Mouse (Mus musculus) T-helper 17 cell (primary cell): ENCODE data around the gene AL607142.1.

ENCODE experiments used
- in situ Hi-C, 2 experiments: fragments of 300-600 bp; cut with MboI, MseI; formaldehyde crosslinking; loops; 1 replicate in 1 of 2; 2 replicates in 1 of 2; pipeline ENCODE4 v1.15.1; 2025; ENCODE audit warnings: high pct_unique_total_duplicates in 2 of 2

The AL607142.1 gene

GRCm38 (mm10) chr4:120064696-120065095 lies at the start of gene AL607142.1:
Gene AL607142.1, plus strand, starts transcription at chr4:120064996.
- in situ Hi-C loops = loop anchor here (5.0 to 10.0 kb wide), 3 partner anchors 102 to 940 kb away; no protein-coding TSS in a partner anchor

- in situ Hi-C loops = loop anchor here in 1 of 2 experiments (25.0 kb wide), 1 partner anchor 1581 kb away; the partner anchor contains the start of genes Cdc20 and Elovl1
Measured at GRCm38 (mm10) chr4:120018426-120018825, 46.4 kb upstream of the AL607142.1 start.

GRCm38 (mm10) chr4:120022392-120022791 lies 42.4 kb upstream of the AL607142.1 start:
- in situ Hi-C loops = loop anchor here (5.0 to 25.0 kb wide), 2 partner anchors 45 to 1585 kb away; partner anchors contain the start of genes Cdc20 (in 1 of the 2) and Elovl1 (in 1 of the 2)

- in situ Hi-C loops = loop anchor here (5.0 to 25.0 kb wide), 2 partner anchors 46 to 1586 kb away; partner anchors contain the start of genes Cdc20 (in 1 of the 2) and Elovl1 (in 1 of the 2)
Measured at GRCm38 (mm10) chr4:120023221-120023840, 41.5 kb upstream of the AL607142.1 start.

GRCm38 (mm10) chr4:120024071-120024470 lies 40.7 kb upstream of the AL607142.1 start:
- in situ Hi-C loops = loop anchor here (5.0 to 25.0 kb wide), 2 partner anchors 47 to 1587 kb away; partner anchors contain the start of genes Cdc20 (in 1 of the 2) and Elovl1 (in 1 of the 2)

- in situ Hi-C loops = loop anchor here in 1 of 2 experiments (5.0 kb wide), 1 partner anchor 45 kb away; no protein-coding TSS in a partner anchor
Measured at GRCm38 (mm10) chr4:120027671-120028070, 37.1 kb upstream of the AL607142.1 start.

GRCm38 (mm10) chr4:120029937-120030336 lies 34.9 kb upstream of the AL607142.1 start:
- in situ Hi-C loops = loop anchor here (5.0 to 10.0 kb wide), 3 partner anchors 48 to 108 kb away; no protein-coding TSS in a partner anchor

GRCm38 (mm10) chr4:120032320-120032983 lies 32.3 kb upstream of the AL607142.1 start:
- in situ Hi-C loops = loop anchor here (5.0 to 10.0 kb wide), 2 partner anchors 108 to 110 kb away; no protein-coding TSS in a partner anchor

GRCm38 (mm10) chr4:120032984-120033355 lies 31.8 kb upstream of the AL607142.1 start:
- in situ Hi-C loops = loop anchor here (5.0 to 10.0 kb wide), 2 partner anchors 108 to 111 kb away; no protein-coding TSS in a partner anchor

- in situ Hi-C loops = loop anchor here in 1 of 2 experiments (10.0 kb wide), 1 partner anchor 111 kb away; no protein-coding TSS in a partner anchor
Measured at GRCm38 (mm10) chr4:120036294-120036693, 28.5 kb upstream of the AL607142.1 start.

GRCm38 (mm10) chr4:120037007-120037406 lies 27.8 kb upstream of the AL607142.1 start:
- in situ Hi-C loops = loop anchor here in 1 of 2 experiments (10.0 kb wide), 1 partner anchor 112 kb away; no protein-coding TSS in a partner anchor

- in situ Hi-C loops = no loop called here
Measured at GRCm38 (mm10) chr4:120041520-120041919, 23.3 kb upstream of the AL607142.1 start.

GRCm38 (mm10) chr4:120042480-120042879 lies 22.3 kb upstream of the AL607142.1 start:
- in situ Hi-C loops = no loop called here

- in situ Hi-C loops = loop anchor here in 1 of 2 experiments (5.0 kb wide), 1 partner anchor 812 kb away; the partner anchor contains the start of genes AU022252 and P3h1
Measured at GRCm38 (mm10) chr4:120044612-120045011, 20.2 kb upstream of the AL607142.1 start.

- in situ Hi-C loops = loop anchor here in 1 of 2 experiments (5.0 kb wide), 1 partner anchor 813 kb away; the partner anchor contains the start of genes AU022252 and P3h1
Measured at GRCm38 (mm10) chr4:120045131-120045537, 19.7 kb upstream of the AL607142.1 start.

GRCm38 (mm10) chr4:120045871-120046270 lies 18.9 kb upstream of the AL607142.1 start:
- in situ Hi-C loops = loop anchor here in 1 of 2 experiments (5.0 kb wide), 1 partner anchor 814 kb away; the partner anchor contains the start of genes AU022252 and P3h1

- in situ Hi-C loops = loop anchor here in 1 of 2 experiments (5.0 kb wide), 1 partner anchor 815 kb away; the partner anchor contains the start of genes AU022252 and P3h1
Measured at GRCm38 (mm10) chr4:120047060-120047459, 17.7 kb upstream of the AL607142.1 start.

- in situ Hi-C loops = loop anchor here in 1 of 2 experiments (5.0 kb wide), 1 partner anchor 816 kb away; the partner anchor contains the start of genes AU022252 and P3h1
Measured at GRCm38 (mm10) chr4:120048274-120048673, 16.5 kb upstream of the AL607142.1 start.

GRCm38 (mm10) chr4:120049857-120050256 lies 14.9 kb upstream of the AL607142.1 start:
- in situ Hi-C loops = loop anchor here in 1 of 2 experiments (5.0 kb wide), 1 partner anchor 818 kb away; the partner anchor contains the start of genes AU022252 and P3h1

- in situ Hi-C loops = no loop called here
Measured at GRCm38 (mm10) chr4:120052481-120052880, 12.3 kb upstream of the AL607142.1 start.
